8 mouse cellular contexts compared by ENCODE assay signal in genomic region chr7:97579067-97579975, GRCm38 (mm10). TPM values are rescaled to one million over a fixed set of nuclear protein-coding genes. Genes with fewer than 3 reads are reported as not detected.
DNase-seq lines count a peak whose midpoint lies in the region; ATAC-seq and TF ChIP-seq lines count a peak whose summit lies in the region.

TSS of gene Aamdc (minus strand) at chr7:97579497.
TSS of gene Rsf1 (plus strand) at chr7:97579889.

- TF ChIP-seq POLR2A in ES-Bruce4 (IDR thresholded peaks at IDR 0.05; ENCODE audit: insufficient read depth, low read length): peak; percentile 77

- no peaks in the 10 kb centered on the region for H3K4me1 ChIP-seq in ES-Bruce4 (ENCODE audit: control insufficient read depth, insufficient read depth, low read length)
- H3K4me1 ChIP-seq in forebrain, embryonic 13.5 days: peaks cover 16% of the 10 kb centered on the region
- peaks cover 15% of the 10 kb centered on the region for H3K4me1 ChIP-seq in liver, postnatal 0 days (ENCODE audit: insufficient read depth)
- H3K4me1 ChIP-seq in neural tube, embryonic 14.5 days (ENCODE audit: control insufficient read depth, insufficient read depth, low read length): peaks cover 13% of the 10 kb centered on the region

- peak within 1 kb of the TSS; percentile 81 for H3K27ac ChIP-seq in ES-Bruce4 (ENCODE audit: insufficient read depth, low read length)
- peak within 1 kb of the TSS; percentile 98 for H3K27ac ChIP-seq in forebrain, embryonic 13.5 days
- peak within 1 kb of the TSS; percentile 96 for H3K27ac ChIP-seq in liver, postnatal 0 days (ENCODE audit: low read depth)
- H3K27ac ChIP-seq in neural tube, embryonic 14.5 days (ENCODE audit: low read depth, low read length): peak within 1 kb of the TSS; percentile 93

- TF ChIP-seq CTCF in ES-Bruce4 (IDR thresholded peaks at IDR 0.05; ENCODE audit: low read depth, low read length): peak; percentile 58
- peak; percentile 86 for TF ChIP-seq CTCF in liver, postnatal 0 days (IDR thresholded peaks at IDR 0.05; ENCODE audit: low read depth)

- H3K36me3 ChIP-seq in ES-Bruce4 (ENCODE audit: control insufficient read depth, insufficient read depth, low read length, poor library complexity, severe bottlenecking): no peaks in the 10 kb centered on the region
- peaks cover 7% of the 10 kb centered on the region; the same call in 1 of the 2 replicates for H3K36me3 ChIP-seq in forebrain, embryonic 13.5 days (ENCODE audit: poor library complexity, severe bottlenecking)
- H3K36me3 ChIP-seq in liver, postnatal 0 days (replicated peaks; ENCODE audit: insufficient read depth, low read length): no peaks in the 10 kb centered on the region
- no peaks in the 10 kb centered on the region for H3K36me3 ChIP-seq in neural tube, embryonic 14.5 days (ENCODE audit: control insufficient read depth, insufficient read depth, low read length)

- peak within 1 kb of the TSS; percentile 99 for H3K9ac ChIP-seq in ES-Bruce4 (ENCODE audit: low read depth, poor library complexity, severe bottlenecking)
- H3K9ac ChIP-seq in forebrain, embryonic 13.5 days: peak within 1 kb of the TSS; percentile 100
- peak within 1 kb of the TSS; percentile 94 for H3K9ac ChIP-seq in liver, postnatal 0 days (replicated peaks)
- peak within 1 kb of the TSS; percentile 98 for H3K9ac ChIP-seq in neural tube, embryonic 14.5 days (replicated peaks; ENCODE audit: low read depth, low read length)

- 0 out of 2 replicates have a peak, but pooled peaks have one; percentile 6 for TF ChIP-seq EP300 in ES-Bruce4 (IDR thresholded peaks at IDR 0.05; ENCODE audit: insufficient read depth, low read depth, low read length)
- TF ChIP-seq EP300 in liver, postnatal 0 days (IDR thresholded peaks at IDR 0.05; ENCODE audit: low read depth): peak; percentile 37; the same call in 1 of the 2 replicates

- H3K4me3 ChIP-seq in ES-Bruce4 (ENCODE audit: low read depth, low read length): peak within 1 kb of the TSS; percentile 95
- peak within 1 kb of the TSS; percentile 100 for H3K4me3 ChIP-seq in forebrain, embryonic 13.5 days
- peak within 1 kb of the TSS; percentile 94 for H3K4me3 ChIP-seq in liver, postnatal 0 days (ENCODE audit: low read depth, low read length)
- H3K4me3 ChIP-seq in neural tube, embryonic 14.5 days (ENCODE audit: low read depth, low read length): peak within 1 kb of the TSS; percentile 100

- intact Hi-C loops in heart, postnatal 10 days (cut with DNase I): loop anchor here (2.0 to 5.0 kb wide), 3 partner anchors 98 to 118 kb away; partner anchors contain the start of genes Clns1a and Ints4

- peak; percentile 94 for ATAC-seq in cerebellum, adult (ENCODE audit: insufficient number of reproducible peaks, low FRiP score, low TSS enrichment)
- ATAC-seq in forebrain, embryonic 13.5 days: peak; percentile 97
- ATAC-seq in liver, postnatal 0 days: peak; percentile 91
- peak; percentile 97 for ATAC-seq in neural tube, embryonic 14.5 days (ENCODE audit: low read depth)

- no peaks in the 10 kb centered on the region for H3K27me3 ChIP-seq in ES-Bruce4 (ENCODE audit: control insufficient read depth, insufficient read depth, low read length, poor library complexity, severe bottlenecking)
- no peaks in the 10 kb centered on the region for H3K27me3 ChIP-seq in forebrain, embryonic 13.5 days
- no peaks in the 10 kb centered on the region for H3K27me3 ChIP-seq in liver, postnatal 0 days (ENCODE audit: insufficient read depth, low read length)
- H3K27me3 ChIP-seq in neural tube, embryonic 14.5 days (ENCODE audit: control insufficient read depth, insufficient read depth, low read length): no peaks in the 10 kb centered on the region

- H3K4me2 ChIP-seq in forebrain, embryonic 13.5 days: peak within 1 kb of the TSS; percentile 61
- peak within 1 kb of the TSS; percentile 96 for H3K4me2 ChIP-seq in liver, postnatal 0 days (ENCODE audit: low read depth, low read length)
- H3K4me2 ChIP-seq in neural tube, embryonic 14.5 days (ENCODE audit: low read depth, low read length): peak within 1 kb of the TSS; percentile 82

- H3K9me3 ChIP-seq in ES-Bruce4 (replicated peaks; ENCODE audit: control insufficient read depth, insufficient read depth, low read length, poor library complexity, severe bottlenecking): no peaks in the 10 kb centered on the region
- H3K9me3 ChIP-seq in forebrain, embryonic 13.5 days (replicated peaks): no peaks in the 10 kb centered on the region
- no peaks in the 10 kb centered on the region for H3K9me3 ChIP-seq in liver, postnatal 0 days (ENCODE audit: low read length)
- H3K9me3 ChIP-seq in neural tube, embryonic 14.5 days (ENCODE audit: control insufficient read depth, low read length): no peaks in the 10 kb centered on the region

- DNase-seq in heart, postnatal 10 days: peak; percentile 94 to 96
- peak; percentile 94 for DNase-seq in large intestine, adult 2 months (ENCODE audit: low read depth, low spot score)
- peak; percentile 98 for DNase-seq in liver, postnatal 0 days
- peak; percentile 97 for DNase-seq in testis, postnatal 10 days (ENCODE audit: low spot score)

- WGBS in forebrain, embryonic 13.5 days: under 1% methylated on average over 50 of the region's 68 CpGs
- WGBS in large intestine, adult 2 months: under 1% methylated on average over 59 of the region's 68 CpGs
- WGBS in liver, postnatal 0 days (ENCODE audit: insufficient replicate concordance): under 1% methylated on average over 49 of the region's 68 CpGs
- 2% methylated on average over 49 of the region's 68 CpGs for WGBS in neural tube, embryonic 14.5 days

RNA-seq across cellular contexts. Expression of gene Aamdc, which starts in this region (rescaled TPM):
- polyA plus RNA-seq in ES-Bruce4 (2011; ENCODE audit: insufficient read depth, insufficient read length, low read depth, missing spikeins): 23.8 and 25.2 TPM in 2 replicates
- 42.7 and 46.3 TPM in 2 replicates for polyA plus RNA-seq in forebrain, embryonic 13.5 days (2015; fragmentation: Nextera tagmentation; extraction: Ambion mirVana)
- total RNA-seq in heart, postnatal 10 days (2021): 10 to 100 TPM; 41.8 to 53.9 TPM
- polyA plus RNA-seq in large intestine, adult 2 months (2012; rRNA removed): 60.3 and 78.1 TPM in 2 replicates
- 21.9 and 30.9 TPM in 2 replicates for polyA plus RNA-seq in liver, postnatal 0 days (2015; fragmentation: Nextera tagmentation; extraction: Ambion mirVana)
- 45.4 and 55.0 TPM in 2 replicates for polyA plus RNA-seq in neural tube, embryonic 14.5 days (2014; fragmentation: Nextera tagmentation; extraction: Ambion mirVana)

RNA-seq across cellular contexts. Expression of gene Rsf1, which starts in this region (rescaled TPM):
- polyA plus RNA-seq in ES-Bruce4 (2011; ENCODE audit: insufficient read depth, insufficient read length, low read depth, missing spikeins): 57.3 and 66.4 TPM in 2 replicates
- 38.1 and 41.7 TPM in 2 replicates for polyA plus RNA-seq in forebrain, embryonic 13.5 days (2015; fragmentation: Nextera tagmentation; extraction: Ambion mirVana)
- 10 to 100 TPM; 17.0 to 20.0 TPM for total RNA-seq in heart, postnatal 10 days (2021)
- polyA plus RNA-seq in large intestine, adult 2 months (2012; rRNA removed): 1.5 and 2.6 TPM in 2 replicates
- polyA plus RNA-seq in liver, postnatal 0 days (2015; fragmentation: Nextera tagmentation; extraction: Ambion mirVana): 5.5 TPM in 2 replicates
- 29.3 and 30.7 TPM in 2 replicates for polyA plus RNA-seq in neural tube, embryonic 14.5 days (2014; fragmentation: Nextera tagmentation; extraction: Ambion mirVana)

Comparison
In these comparisons a context has a peak if more than half of its experiments do, and no peak if none do; other contexts are left out.
1. Peak in every context shown above with its lines: DNase-seq, ATAC-seq, H3K4me3 ChIP-seq and H3K27ac ChIP-seq.